In the genomic region with DNA sequence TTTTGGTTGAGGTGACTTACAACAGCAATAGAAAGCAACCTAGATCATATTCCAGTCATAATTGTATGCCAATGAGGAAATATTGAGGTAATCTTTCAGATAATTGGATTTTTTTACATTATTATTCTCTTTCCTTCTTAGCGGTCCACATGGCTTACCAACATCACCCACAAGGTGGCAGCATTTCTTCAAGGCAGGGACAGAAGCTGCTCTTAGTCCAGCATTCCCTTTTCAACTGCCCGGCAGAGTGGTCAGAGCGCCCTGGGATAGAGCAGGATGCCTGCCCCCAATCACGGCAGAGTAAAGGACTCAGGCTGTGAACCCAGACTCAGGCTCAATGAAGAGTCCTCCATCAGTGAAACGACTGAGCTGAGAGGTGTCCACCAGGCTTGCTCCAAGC, we compare ENCODE assay signal across 7 mouse cellular contexts. TPM values are rescaled to one million over a fixed set of nuclear protein-coding genes. Genes with fewer than 3 reads are reported as not detected.
A peak's percentile ranks its signal among the peaks of the same experiment; 100 is the strongest.
DNase-seq lines count a peak whose midpoint lies in the region; ATAC-seq and TF ChIP-seq lines count a peak whose summit lies in the region.

No protein-coding gene starts in this region.

- H3K4me1 ChIP-seq in ES-E14 (ENCODE audit: control insufficient read depth in 2 of 2, insufficient read depth in 2 of 2, low read length in 2 of 2, poor library complexity in 1 of 2), result peaks cover 0 to 15% of the 10 kb centered on the region in 2 experiments; a peak in 2 of 4 replicates
- H3K4me1 ChIP-seq in forebrain, embryonic 14.5 days (ENCODE audit: control insufficient read depth, insufficient read depth, low read length), result peaks cover 11% of the 10 kb centered on the region
- no peaks in the 10 kb centered on the region for H3K4me1 ChIP-seq in lung, postnatal 0 days (ENCODE audit: insufficient read depth, low read depth, low read length)

- no peak overlapping the region for H3ac ChIP-seq in C2C12 (ENCODE audit: control insufficient read depth, insufficient read length, low read depth)

- TF ChIP-seq CTCF in C2C12 (IDR thresholded peaks at IDR 0.05; ENCODE audit: control insufficient read depth, insufficient read depth, insufficient read length), result no peak
- TF ChIP-seq CTCF in lung, postnatal 0 days (IDR thresholded peaks at IDR 0.05), result peak; percentile 89

- no peak for TF ChIP-seq EP300 in lung, postnatal 0 days (IDR thresholded peaks at IDR 0.05)

- no peak overlapping the region for H3K9ac ChIP-seq in ES-E14 (ENCODE audit: insufficient read depth, low read depth, low read length, poor library complexity, severe bottlenecking)
- no peak overlapping the region for H3K9ac ChIP-seq in forebrain, embryonic 14.5 days (ENCODE audit: low read length)
- H3K9ac ChIP-seq in lung, postnatal 0 days (replicated peaks; ENCODE audit: low read depth), result no peak overlapping the region

- no peak for DNase-seq in ES-E14 (ENCODE audit: low read depth, low spot score)
- DNase-seq in cerebellum, adult 11-12 months, result peak; percentile 34
- DNase-seq in forebrain, embryonic 14.5 days (ENCODE audit: low spot score), result peak; percentile 74
- peak; percentile 46 to 89 for DNase-seq in kidney, postnatal 36 days
- DNase-seq in lung, postnatal 0 days (ENCODE audit: low spot score), result peak; percentile 70
- DNase-seq in right cerebral cortex, postnatal 14 days, result peak; percentile 80

- no peaks in the 10 kb centered on the region for H3K36me3 ChIP-seq in C2C12 (ENCODE audit: control insufficient read depth, insufficient read depth)
- no peaks in the 10 kb centered on the region for H3K36me3 ChIP-seq in ES-E14 (ENCODE audit: control insufficient read depth, insufficient read depth, low read length, poor library complexity, severe bottlenecking)
- no peaks in the 10 kb centered on the region for H3K36me3 ChIP-seq in forebrain, embryonic 14.5 days (ENCODE audit: control insufficient read depth, insufficient read depth, low read length)
- no peaks in the 10 kb centered on the region for H3K36me3 ChIP-seq in lung, postnatal 0 days (ENCODE audit: insufficient read depth, low read length)

- peaks cover 12% of the 10 kb centered on the region for H3K27me3 ChIP-seq in C2C12 (ENCODE audit: control insufficient read depth, insufficient read depth, insufficient read length)
- H3K27me3 ChIP-seq in forebrain, embryonic 14.5 days (replicated peaks; ENCODE audit: control insufficient read depth, insufficient read depth, low read length), result peaks cover 8% of the 10 kb centered on the region
- peaks cover 19% of the 10 kb centered on the region; the same call in 1 of the 2 replicates for H3K27me3 ChIP-seq in lung, postnatal 0 days (replicated peaks; ENCODE audit: insufficient read depth, low read length)

- no peaks in the 10 kb centered on the region for H3K79me2 ChIP-seq in C2C12 (ENCODE audit: control insufficient read depth, insufficient read depth)

- no peak overlapping the region for H3K27ac ChIP-seq in ES-E14 (ENCODE audit: insufficient read depth, low read depth, low read length, poor library complexity, severe bottlenecking)
- no peak overlapping the region for H3K27ac ChIP-seq in forebrain, embryonic 14.5 days (ENCODE audit: low read depth, low read length)
- H3K27ac ChIP-seq in lung, postnatal 0 days (ENCODE audit: low read length), result no peak overlapping the region

- WGBS in forebrain, embryonic 14.5 days, result under 1% methylated on average over 5 of the region's 5 CpGs
- 7% methylated on average over 5 of the region's 5 CpGs for WGBS in lung, postnatal 0 days

- in situ Hi-C loops in ES-E14 (cut with MboI; ENCODE audit: low sequenced_read_pairs in 2 of 2, unreplicated experiment in 2 of 2), result no loop called here

- no peaks in the 10 kb centered on the region for H3K79me3 ChIP-seq in C2C12 (ENCODE audit: low read depth)

- H3K4me2 ChIP-seq in forebrain, embryonic 14.5 days (ENCODE audit: low read length), result no peak overlapping the region
- H3K4me2 ChIP-seq in lung, postnatal 0 days (replicated peaks; ENCODE audit: low read depth, low read length), result no peak overlapping the region

- peak; percentile 62 for ATAC-seq in forebrain, embryonic 14.5 days
- ATAC-seq in lung, postnatal 0 days, result peak; percentile 36; the same call in 1 of the 2 replicates

- no peaks in the 10 kb centered on the region for H3K9me3 ChIP-seq in ES-E14 (ENCODE audit: control insufficient read depth, insufficient read depth, low read depth, low read length)
- H3K9me3 ChIP-seq in forebrain, embryonic 14.5 days (replicated peaks; ENCODE audit: control insufficient read depth, low read length), result no peaks in the 10 kb centered on the region
- no peaks in the 10 kb centered on the region for H3K9me3 ChIP-seq in lung, postnatal 0 days (ENCODE audit: low read length)

- H3K4me3 ChIP-seq in C2C12 (ENCODE audit: insufficient read depth, poor library complexity, severe bottlenecking), result no peak overlapping the region
- no peak overlapping the region for H3K4me3 ChIP-seq in ES-E14 (ENCODE audit: insufficient read depth in 1 of 2, low read depth in 1 of 2, low read length in 2 of 2, poor library complexity in 1 of 2, severe bottlenecking in 1 of 2)
- H3K4me3 ChIP-seq in forebrain, embryonic 14.5 days (ENCODE audit: low read depth, low read length), result no peak overlapping the region
- no peak overlapping the region for H3K4me3 ChIP-seq in lung, postnatal 0 days (ENCODE audit: low read depth, low read length)

TF ChIP-seq in C2C12, 6 proteins besides CTCF, POLR2A, EP300 and RAD21:
- no peak for TF ChIP-seq USF1 (IDR thresholded peaks at IDR 0.05; ENCODE audit: low read depth)
- peak; percentile 46 for TF ChIP-seq MAX (IDR thresholded peaks at IDR 0.05)

TF ChIP-seq in ES-E14, 5 proteins besides CTCF, POLR2A, EP300 and RAD21:
- no peak for TF ChIP-seq HCFC1 (IDR thresholded peaks at IDR 0.05; ENCODE audit: borderline replicate concordance, insufficient read depth, low read length)
- TF ChIP-seq ZC3H11A (IDR thresholded peaks at IDR 0.05; ENCODE audit: borderline replicate concordance, low read depth, low read length), result peak; percentile 36; the same call in 1 of the 2 replicates

RNA-seq across cellular contexts. Expression of a gene that starts 1.8 kb away (rescaled TPM):
- polyA plus RNA-seq in C2C12 (2012; fragmentation: generic; extraction: Trizol), result 0.77 TPM
- total RNA-seq in ES-E14 (2012; rRNA removed), result 4.3 and 6.1 TPM in 2 replicates
- polyA plus RNA-seq in forebrain, embryonic 14.5 days (2014; fragmentation: Nextera tagmentation; extraction: Ambion mirVana), result 0.88 and 1.4 TPM in 2 replicates
- 3.4 and 4.1 TPM in 2 replicates for polyA plus RNA-seq in lung, postnatal 0 days (2015; fragmentation: Nextera tagmentation; extraction: Ambion mirVana)

RNA-seq across cellular contexts. Expression of a gene that starts 51.1 kb away (rescaled TPM):
- polyA plus RNA-seq in C2C12 (2012; fragmentation: generic; extraction: Trizol), result 6.8 TPM
- 14.9 and 15.1 TPM in 2 replicates for total RNA-seq in ES-E14 (2012; rRNA removed)
- polyA plus RNA-seq in forebrain, embryonic 14.5 days (2014; fragmentation: Nextera tagmentation; extraction: Ambion mirVana), result 6.1 and 8.3 TPM in 2 replicates
- polyA plus RNA-seq in lung, postnatal 0 days (2015; fragmentation: Nextera tagmentation; extraction: Ambion mirVana), result 3.4 and 4.4 TPM in 2 replicates

RNA-seq across cellular contexts. Expression of a gene that starts 59.1 kb away (rescaled TPM):
- 8.6 TPM for polyA plus RNA-seq in C2C12 (2012; fragmentation: generic; extraction: Trizol)
- 7.2 and 9.1 TPM in 2 replicates for total RNA-seq in ES-E14 (2012; rRNA removed)
- polyA plus RNA-seq in forebrain, embryonic 14.5 days (2014; fragmentation: Nextera tagmentation; extraction: Ambion mirVana), result 14.5 and 15.2 TPM in 2 replicates
- 15.0 and 15.9 TPM in 2 replicates for polyA plus RNA-seq in lung, postnatal 0 days (2015; fragmentation: Nextera tagmentation; extraction: Ambion mirVana)
